Mouse (Mus musculus) CH12F3 (cell line): ENCODE measurements around the gene Pak3.
"Not testable (repeated sequence)": the region's sequence is repeated elsewhere in the genome, so short reads cannot be mapped to it uniquely, and the experiment has no call there.

Experiments
- in situ Hi-C: fragments of 300-500 bp; cut with MboI; formaldehyde crosslinking; loops from 2 replicates; pipeline ENCODE4 v1.14.3; 2020; ENCODE audit warnings: low sequenced_read_pairs

Gene Pak3

GRCm38 (mm10) chrX:143518168-143518901 is at the start of gene Pak3:
Gene Pak3 (plus strand): TSS chrX:143518591.
- in situ Hi-C loops: no loop called here

GRCm38 (mm10) chrX:143482866-143483265 is 35.5 kb upstream of the Pak3 start:
- in situ Hi-C loops: no loop called here

DNA sequence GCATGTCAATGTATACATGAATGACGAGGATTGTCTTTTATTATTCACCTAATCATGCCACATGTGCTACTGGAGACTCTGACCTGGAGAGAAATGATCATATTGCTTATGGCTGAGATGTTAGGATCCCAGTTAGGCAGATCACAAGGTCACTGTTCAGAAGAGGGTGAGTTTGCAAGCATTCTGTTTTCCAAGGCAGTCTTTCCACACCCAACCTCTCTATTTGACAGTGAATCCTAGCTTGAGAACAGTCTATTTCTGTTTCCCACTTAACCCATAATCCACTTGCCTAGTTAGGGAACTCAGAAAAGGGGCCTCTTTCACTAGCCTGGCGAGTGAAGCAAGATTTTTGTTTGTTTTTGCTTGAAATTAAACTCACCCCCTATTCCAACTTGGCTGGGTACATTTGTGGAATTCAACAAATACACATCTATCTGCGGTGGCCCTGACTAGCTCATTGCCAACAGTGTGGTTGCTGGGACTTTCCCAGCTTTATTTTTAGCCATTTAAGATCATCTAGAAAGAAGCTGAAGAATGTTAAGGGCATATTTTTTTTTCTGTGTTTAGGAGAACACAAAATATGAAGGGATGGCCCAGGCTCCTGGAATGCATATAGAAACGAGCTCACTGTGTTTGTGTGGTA is 17.2 kb upstream of the Pak3 start:
- in situ Hi-C loops: no loop called here

- in situ Hi-C loops: no loop called here
Observed at GRCm38 (mm10) chrX:143501776-143502365, 16.5 kb upstream of the Pak3 start.

GRCm38 (mm10) chrX:143518917-143519316 is 526 bp downstream of the Pak3 start:
- in situ Hi-C loops: no loop called here

- in situ Hi-C loops: not testable (repeated sequence)
Observed at GRCm38 (mm10) chrX:143519454-143519853, 1.1 kb downstream of the Pak3 start.

- in situ Hi-C loops: no loop called here
Observed at GRCm38 (mm10) chrX:143520195-143520594, 1.8 kb downstream of the Pak3 start.

DNA sequence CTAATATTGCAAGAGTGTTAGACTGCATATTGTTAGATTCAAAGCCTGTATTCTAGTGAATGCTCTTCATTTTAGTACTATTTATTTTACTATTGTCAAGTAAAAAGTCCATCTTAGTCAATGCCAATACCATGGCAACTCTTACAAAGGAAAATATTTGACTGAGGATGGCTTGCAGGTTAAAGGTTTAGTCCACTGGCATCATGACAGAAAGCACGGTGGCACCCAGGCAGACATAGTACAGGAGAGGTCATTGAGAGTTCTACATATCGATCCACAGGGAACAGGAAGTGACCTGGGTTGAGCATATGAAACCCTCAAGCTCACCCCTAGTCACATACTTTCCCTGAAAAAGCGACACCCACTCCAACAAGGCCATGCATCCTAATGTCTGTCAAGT is 13.9 kb downstream of the Pak3 start:
- in situ Hi-C loops: no loop called here

GRCm38 (mm10) chrX:143533574-143533973 is 15.2 kb downstream of the Pak3 start:
- in situ Hi-C loops: no loop called here

- in situ Hi-C loops: no loop called here
Observed at GRCm38 (mm10) chrX:143542756-143543155, 24.4 kb downstream of the Pak3 start.

DNA sequence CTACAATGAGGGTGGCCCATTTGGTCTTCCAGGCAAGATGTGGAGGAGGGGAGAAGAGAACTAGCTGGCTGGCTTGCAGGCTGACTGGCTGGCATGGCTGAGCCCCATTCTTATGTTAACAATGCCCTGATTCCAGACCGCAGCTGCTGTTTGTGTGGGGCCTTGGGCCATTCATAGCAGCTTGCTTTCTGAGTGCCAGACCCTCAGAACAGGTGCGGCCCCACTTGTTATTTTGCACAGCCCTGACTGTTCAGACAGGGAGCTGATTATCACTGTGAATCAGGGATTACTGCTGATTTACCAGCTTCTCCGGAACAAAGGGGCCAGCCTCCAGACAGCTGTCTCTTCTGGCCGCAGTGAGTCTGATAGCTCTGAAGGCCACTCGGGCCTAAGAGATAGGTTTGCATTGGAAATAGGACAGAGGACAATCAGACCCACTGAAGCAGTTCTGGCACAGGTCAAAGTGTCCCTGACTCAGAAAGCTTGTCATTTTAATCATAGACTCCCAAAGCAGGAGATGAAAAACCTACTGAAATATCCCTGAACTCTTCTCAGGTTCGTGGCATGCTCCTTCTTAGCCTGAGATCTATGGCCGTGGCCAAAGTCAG is 24.9 kb downstream of the Pak3 start:
- in situ Hi-C loops: no loop called here

DNA sequence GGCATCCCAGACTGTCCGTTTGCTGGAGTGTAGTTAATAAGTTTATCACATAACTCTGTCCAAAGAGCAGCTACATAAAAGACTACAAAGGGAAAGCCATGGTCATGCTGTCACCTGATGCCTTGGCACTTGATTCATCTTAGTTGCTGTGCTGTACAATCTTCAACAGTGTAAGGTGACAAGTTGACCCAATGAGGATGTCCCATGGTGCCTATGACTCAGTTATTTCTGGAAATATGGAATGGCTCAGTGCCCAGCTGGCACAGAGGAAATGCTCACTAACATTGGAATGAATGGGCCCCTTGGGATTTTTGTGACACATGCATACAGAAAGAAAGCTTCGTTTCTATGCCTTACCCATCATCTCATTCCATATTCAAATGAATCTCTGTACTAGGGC is 55.3 kb downstream of the Pak3 start:
- in situ Hi-C loops: no loop called here

- in situ Hi-C loops: no loop called here
Observed at GRCm38 (mm10) chrX:143579925-143580324, 61.5 kb downstream of the Pak3 start.

- in situ Hi-C loops: no loop called here
Observed at GRCm38 (mm10) chrX:143580458-143580959, 62.1 kb downstream of the Pak3 start.

DNA sequence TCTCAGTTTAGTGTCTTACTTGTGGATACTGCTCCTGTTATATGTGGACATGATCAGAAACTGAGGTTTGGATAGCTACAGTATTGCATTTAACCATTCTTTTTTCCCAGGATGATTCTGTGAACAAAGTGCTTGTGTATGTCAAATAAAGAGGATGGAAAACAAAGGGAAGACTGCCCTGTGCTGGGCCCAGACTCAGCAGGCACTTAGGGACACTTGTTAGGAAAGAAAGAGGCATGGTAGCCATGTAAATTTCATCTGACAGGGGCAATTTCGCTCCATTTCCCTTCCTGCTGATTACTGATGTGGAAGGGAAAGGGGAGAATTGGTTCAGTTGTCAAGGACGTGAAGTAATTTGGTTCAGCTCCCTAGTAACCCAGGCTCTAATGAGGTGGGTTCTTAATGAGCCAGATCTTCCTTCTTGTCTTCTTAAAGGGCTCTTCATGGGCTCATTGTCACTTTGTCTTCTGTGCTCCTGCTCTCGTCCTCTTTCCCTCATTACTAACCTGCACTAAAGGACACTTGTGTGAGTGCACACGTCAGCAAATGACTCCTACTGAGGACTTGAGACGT is 88.6 kb downstream of the Pak3 start:
- in situ Hi-C loops: no loop called here

DNA sequence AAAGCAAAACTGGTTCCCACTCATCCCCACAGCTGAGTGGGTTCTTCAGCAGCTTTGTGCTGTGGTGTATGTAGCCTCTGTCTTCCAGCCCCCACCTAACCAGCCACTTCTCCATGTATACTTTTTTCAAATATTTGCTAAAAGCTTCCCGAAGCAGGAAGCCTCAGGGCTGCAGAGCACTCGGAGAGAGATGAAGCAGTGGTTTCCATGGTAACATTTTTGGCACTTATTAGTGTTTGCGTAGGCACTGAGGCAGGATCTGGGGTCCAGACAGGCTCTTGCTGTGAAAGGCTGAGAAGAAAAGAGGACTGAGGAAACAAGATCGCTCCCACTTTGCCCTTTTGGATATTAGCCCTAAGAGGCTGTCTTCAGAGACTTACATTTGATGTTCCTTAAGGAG is 100.3 kb downstream of the Pak3 start:
- in situ Hi-C loops: no loop called here

DNA sequence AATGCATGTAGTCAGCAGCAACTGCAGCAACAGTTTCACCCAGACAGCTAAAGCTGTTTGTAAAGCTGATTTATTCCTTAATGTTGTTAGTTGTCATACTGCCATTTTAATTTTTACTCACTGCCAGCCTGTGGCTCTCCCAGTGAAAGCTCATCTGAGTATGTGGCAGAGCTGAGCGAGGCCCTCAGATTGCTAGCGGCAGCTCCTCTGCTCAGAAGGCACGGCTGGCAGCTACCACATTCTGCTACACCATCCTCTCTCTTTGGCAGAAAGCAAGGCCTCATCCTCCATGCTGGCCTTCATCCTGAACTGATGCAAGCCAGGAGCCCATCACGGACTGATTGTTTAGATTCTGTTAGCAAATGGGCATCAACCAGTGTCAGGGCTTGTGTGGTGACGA is 109.4 kb downstream of the Pak3 start:
- in situ Hi-C loops: no loop called here

DNA sequence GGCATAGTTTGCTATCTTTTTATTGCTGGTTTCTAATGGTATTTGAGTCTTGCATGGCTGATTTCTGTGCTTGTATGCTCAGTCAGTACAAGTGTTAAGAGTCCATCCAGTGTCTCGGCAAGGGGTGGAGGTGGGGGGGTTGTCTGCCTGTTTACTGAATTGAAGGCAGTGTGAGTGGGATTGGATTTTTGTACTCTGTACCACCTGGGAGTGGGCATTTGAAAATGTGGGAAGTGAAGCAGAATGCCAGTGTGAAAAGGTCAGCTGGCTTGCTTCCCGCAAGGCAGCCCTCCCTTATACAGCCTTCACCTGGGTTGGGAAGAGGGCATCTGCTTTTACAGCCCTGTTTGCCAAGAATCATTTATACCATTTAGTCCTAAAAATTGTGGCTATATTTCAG is 125.5 kb downstream of the Pak3 start:
- in situ Hi-C loops: no loop called here

GRCm38 (mm10) chrX:143644807-143645206 is 126.4 kb downstream of the Pak3 start:
- in situ Hi-C loops: no loop called here

GRCm38 (mm10) chrX:143654308-143655176 is 136.2 kb downstream of the Pak3 start:
- in situ Hi-C loops: no loop called here
